ENCODE assay signal across 26 mouse cellular contexts in the genomic region with DNA sequence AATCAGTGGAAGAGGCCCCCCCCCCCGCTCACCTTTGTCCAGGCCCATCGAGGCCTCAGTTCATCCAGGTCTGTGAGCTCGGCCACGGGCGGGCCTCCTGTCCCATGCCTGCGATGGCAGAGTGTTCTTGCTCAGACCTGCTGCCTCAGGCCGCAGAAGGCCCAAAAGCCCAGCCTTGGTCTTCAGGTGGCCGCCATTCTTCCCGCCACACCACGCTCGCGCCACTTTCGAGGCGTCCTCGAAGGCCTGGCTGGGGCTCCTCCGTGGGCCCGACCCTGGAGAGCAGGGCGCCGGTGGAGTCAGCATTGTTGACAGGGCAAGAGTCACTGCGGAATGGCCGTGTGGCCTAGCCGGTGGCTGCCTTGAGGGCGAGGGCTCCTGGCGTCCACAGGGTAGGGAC.
"Had no signal": no experiment of that assay in that cellular context is flagged by ENCODE, and none has a peak within 500 bp of the region (broad histone marks: within the 10 kb centered on the region; RNA-seq: fewer than 3 reads in every experiment).

No protein-coding gene starts in this region.

- H3K27me3 ChIP-seq: kidney, embryonic 15.5 days; limb, embryonic 13.5 days; liver, embryonic 12.5 days; liver, embryonic 15.5 days; lung, embryonic 15.5 days; megakaryocyte, embryonic 14.5 days; neural tube, embryonic 12.5 days; neural tube, embryonic 15.5 days had no signal

- H3K9me3 ChIP-seq: lung, embryonic 15.5 days; neural tube, embryonic 15.5 days had no signal

- H3K4me3 ChIP-seq: kidney, embryonic 15.5 days; left cerebral cortex, adult 2 months; limb, embryonic 13.5 days; liver, embryonic 12.5 days; liver, embryonic 15.5 days; lung, embryonic 15.5 days; megakaryocyte, embryonic 14.5 days; midbrain, embryonic 10.5 days; neural tube, embryonic 12.5 days; neural tube, embryonic 15.5 days had no signal

- ATAC-seq: liver, embryonic 12.5 days had no signal

- H3K9ac ChIP-seq: kidney, embryonic 15.5 days; limb, embryonic 13.5 days; liver, embryonic 12.5 days; liver, embryonic 15.5 days; lung, embryonic 15.5 days; neural tube, embryonic 12.5 days; neural tube, embryonic 15.5 days had no signal

- H3K4me1 ChIP-seq: kidney, embryonic 15.5 days; limb, embryonic 13.5 days; liver, embryonic 12.5 days; liver, embryonic 15.5 days; lung, embryonic 15.5 days; megakaryocyte, embryonic 14.5 days; midbrain, embryonic 10.5 days; neural tube, embryonic 12.5 days; neural tube, embryonic 15.5 days had no signal

- H3K27ac ChIP-seq: kidney, embryonic 15.5 days; left cerebral cortex, adult 2 months; limb, embryonic 13.5 days; liver, embryonic 12.5 days; liver, embryonic 15.5 days; lung, embryonic 15.5 days; midbrain, embryonic 10.5 days; neural tube, embryonic 12.5 days; neural tube, embryonic 15.5 days; stomach, postnatal 0 days had no signal

- H3K4me2 ChIP-seq: kidney, embryonic 15.5 days; limb, embryonic 13.5 days; liver, embryonic 12.5 days; liver, embryonic 15.5 days; lung, embryonic 15.5 days; neural tube, embryonic 12.5 days; neural tube, embryonic 15.5 days had no signal

- DNase-seq: kidney, adult 11 months; kidney, adult 8-10 months; kidney, postnatal 10 days; kidney, postnatal 36 days; layer of hippocampus, postnatal 36 days; liver; lung, adult 18-20 months; lung, postnatal 10 days; lung, postnatal 36 days; midbrain, embryonic 14.5 days; right cerebral cortex, adult 18-20 months; right cerebral cortex, postnatal 14 days; right cerebral cortex, postnatal 4 days; thymus, adult 18-20 months; thymus, postnatal 14 days had no signal

- H3K36me3 ChIP-seq: kidney, embryonic 15.5 days; limb, embryonic 13.5 days; liver, embryonic 12.5 days; liver, embryonic 15.5 days; lung, embryonic 15.5 days; midbrain, embryonic 10.5 days; neural tube, embryonic 12.5 days; neural tube, embryonic 15.5 days had no signal
